Mouse (Mus musculus) heart, postnatal 25 days (tissue): ENCODE data around the gene Rfpl4. TPM values are rescaled to one million over a fixed set of nuclear protein-coding genes. Genes with fewer than 3 reads are reported as not detected.
"Not testable (repeated sequence)": the region's sequence is repeated elsewhere in the genome, so short reads cannot be mapped to it uniquely, and the experiment has no call there.

Experiments used
- DNase-seq: peaks from one replicate; pipeline ENCODE4 v3.0.0; 2022; ENCODE audit warnings: low spot score
- intact Hi-C: fragments of 180-260 bp; cut with DNase I; formaldehyde crosslinking; loops from one replicate; pipeline ENCODE4 v1.15.1; 2025
- microRNA-seq: library from miRNA; unstranded; fragments of <30 nt; microRNA quantifications from one replicate; pipeline ENCODE4 v1.2.0, GENCODE M21; 2022
- total RNA-seq, 2 experiments: library from RNA; stranded (reverse); gene quantifications; 2 replicates each; pipeline ENCODE4 v1.2.3; 2021

Gene Rfpl4
- total RNA-seq, 2 experiments from 2014 or later = not detected

DNA sequence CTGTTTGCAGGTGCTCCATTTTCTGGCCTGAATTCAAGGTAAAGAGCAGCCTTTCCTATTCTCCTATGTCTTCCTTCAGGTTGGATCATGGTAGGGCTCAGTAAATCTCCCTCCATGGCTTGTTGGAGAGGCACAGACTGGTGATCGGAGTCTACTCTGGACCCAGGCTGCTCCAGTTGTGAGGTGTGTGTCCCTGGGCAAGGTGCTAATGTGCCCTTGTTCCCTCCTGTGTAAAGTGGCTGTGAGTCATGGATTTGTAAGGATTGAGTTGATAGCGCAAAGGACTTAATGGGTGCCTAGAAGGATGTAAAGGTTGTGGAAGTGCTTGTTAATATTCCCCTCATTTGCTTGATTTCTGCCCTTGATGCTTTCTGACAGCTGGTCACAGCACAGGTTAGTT is 34.8 kb downstream of the Rfpl4 start:
- no peak for DNase-seq
- intact Hi-C loops = loop anchor here (5.0 kb wide), 1 partner anchor 40 kb away; no protein-coding TSS in a partner anchor

GRCm38 (mm10) chr7:5081241-5081640 is 35.5 kb downstream of the Rfpl4 start:
- intact Hi-C loops = loop anchor here (5.0 kb wide), 1 partner anchor 41 kb away; no protein-coding TSS in a partner anchor
- DNase-seq = no peak

DNA sequence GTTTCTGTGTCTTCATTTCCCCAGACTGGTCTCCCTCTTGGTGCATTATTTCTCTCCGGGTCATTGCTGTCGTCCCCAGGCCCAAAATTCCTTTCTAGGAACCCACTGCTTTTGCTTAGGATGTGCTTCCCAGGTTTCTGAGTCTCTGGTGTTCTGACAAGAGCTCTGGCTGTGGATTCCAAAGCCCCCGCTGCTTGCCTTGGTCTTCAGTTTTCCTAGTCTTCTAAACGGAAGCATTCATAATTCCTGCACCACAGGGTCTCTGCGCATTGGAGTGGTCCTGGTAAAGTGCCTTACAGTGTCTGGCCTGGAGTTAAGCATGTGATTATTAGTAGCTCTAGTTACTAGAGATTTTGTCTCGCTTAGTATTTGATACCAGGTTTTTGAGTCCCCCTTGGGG is 35.9 kb downstream of the Rfpl4 start:
- DNase-seq = no peak
- intact Hi-C loops = loop anchor here (1.0 to 5.0 kb wide), 2 partner anchors 19 to 41 kb away; partner anchors contain the start of gene U2af2

DNA sequence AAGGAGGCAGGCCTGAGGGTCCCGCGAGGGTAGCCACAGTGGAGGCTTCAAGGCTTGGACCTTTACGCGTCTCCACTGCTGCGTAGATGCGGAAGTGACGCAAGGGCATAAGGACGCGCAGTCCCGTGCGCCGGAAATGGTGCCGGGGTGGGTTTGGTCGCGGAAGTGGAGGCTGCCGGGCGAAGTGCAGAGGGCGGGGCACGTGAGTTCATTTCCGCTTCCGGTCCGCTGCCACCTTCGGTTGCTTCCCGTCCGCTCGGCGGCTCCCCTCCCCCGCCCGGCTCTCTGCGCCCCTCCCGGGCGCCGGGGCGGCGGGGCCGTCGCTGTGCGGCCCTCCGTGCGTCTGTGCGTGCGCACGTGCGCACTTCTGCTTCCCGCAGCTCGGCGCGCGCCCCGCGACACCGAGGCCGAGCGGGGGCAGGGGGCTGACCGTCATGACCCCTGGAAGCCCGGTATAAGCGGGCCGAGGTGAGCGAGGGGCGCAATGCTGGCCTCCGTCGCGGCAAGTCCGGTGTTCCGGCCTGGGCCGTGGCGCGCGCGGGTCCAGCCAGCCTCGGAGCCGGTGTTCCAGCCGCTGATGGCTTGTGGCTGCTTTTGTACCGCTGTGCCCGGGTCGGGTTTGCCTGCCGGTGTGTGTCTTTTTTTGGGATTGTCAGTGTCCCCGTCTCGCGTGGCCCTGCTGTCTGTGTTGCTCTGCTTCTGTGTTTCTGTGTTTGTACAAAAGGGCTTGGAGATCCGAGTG is 36.6 kb downstream of the Rfpl4 start, which contains the start of gene Epn1:
Gene Epn1 (plus strand): TSS at position 226 of the 742 bp plus-strand sequence.
- intact Hi-C loops = loop anchor here (1.0 to 5.0 kb wide), 2 partner anchors 18 to 42 kb away; partner anchors contain the start of gene U2af2
- peak; percentile 91 for DNase-seq

DNA sequence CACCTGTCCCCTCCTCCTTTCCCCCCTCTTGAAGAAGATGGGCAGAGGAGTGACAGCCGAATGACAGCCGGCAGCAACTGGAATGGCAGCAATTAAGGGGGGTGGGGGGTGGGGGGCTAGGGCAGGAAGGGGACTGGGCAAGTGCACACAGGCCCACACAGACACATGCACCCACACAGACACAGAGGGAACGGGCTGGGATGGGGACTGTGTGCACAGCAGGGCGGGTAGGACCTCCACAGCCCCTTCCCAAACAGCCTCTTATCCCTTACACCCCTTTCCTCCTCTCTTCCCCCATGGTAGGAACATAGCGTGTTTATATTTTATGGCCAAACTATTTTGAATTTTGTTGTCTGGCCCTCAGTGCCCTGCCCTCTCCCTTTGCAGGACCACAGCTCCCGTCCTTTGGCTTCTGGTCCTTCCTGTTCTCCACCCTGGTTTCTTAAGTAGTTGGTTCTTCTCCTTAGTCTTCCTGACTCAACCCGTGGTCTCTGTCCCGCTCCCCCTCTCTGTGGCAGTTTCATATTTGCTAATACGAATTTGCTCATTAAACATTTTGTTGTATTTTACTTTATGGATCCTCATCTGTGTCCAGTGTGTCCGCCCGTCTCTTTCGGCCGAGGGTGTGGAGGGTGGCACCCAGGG is 37.3 kb downstream of the Rfpl4 start:
- intact Hi-C loops = loop anchor here (1.0 to 10.0 kb wide), 3 partner anchors 17 to 935 kb away; partner anchors contain the start of gene U2af2
- not testable (repeated sequence) for DNase-seq

GRCm38 (mm10) chr7:5076931-5077330 is 39.8 kb downstream of the Rfpl4 start:
- intact Hi-C loops = loop anchor here (10.0 kb wide), 1 partner anchor 932 kb away; no protein-coding TSS in a partner anchor
- DNase-seq = no peak

DNA sequence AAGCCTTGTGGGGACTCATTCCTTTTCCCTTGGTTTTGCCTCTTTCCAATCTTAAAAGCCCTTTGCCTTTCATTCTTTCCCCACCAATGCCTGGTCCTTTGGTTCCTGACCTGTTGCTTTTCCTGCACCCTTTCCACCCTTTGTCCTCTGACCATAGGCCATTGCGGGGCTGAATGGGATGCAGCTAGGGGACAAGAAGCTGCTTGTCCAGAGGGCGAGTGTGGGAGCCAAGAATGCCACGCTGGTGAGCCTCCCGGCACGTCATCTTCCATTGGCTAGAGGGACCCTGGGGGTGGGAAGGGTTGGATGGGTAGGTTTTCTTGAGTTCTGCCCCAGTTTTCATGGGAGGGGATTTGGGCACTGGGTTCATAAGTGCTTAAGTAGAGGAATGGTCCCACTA is 41.8 kb downstream of the Rfpl4 start:
- DNase-seq = no peak
- intact Hi-C loops = loop anchor here (10.0 kb wide), 1 partner anchor 930 kb away; no protein-coding TSS in a partner anchor

DNA sequence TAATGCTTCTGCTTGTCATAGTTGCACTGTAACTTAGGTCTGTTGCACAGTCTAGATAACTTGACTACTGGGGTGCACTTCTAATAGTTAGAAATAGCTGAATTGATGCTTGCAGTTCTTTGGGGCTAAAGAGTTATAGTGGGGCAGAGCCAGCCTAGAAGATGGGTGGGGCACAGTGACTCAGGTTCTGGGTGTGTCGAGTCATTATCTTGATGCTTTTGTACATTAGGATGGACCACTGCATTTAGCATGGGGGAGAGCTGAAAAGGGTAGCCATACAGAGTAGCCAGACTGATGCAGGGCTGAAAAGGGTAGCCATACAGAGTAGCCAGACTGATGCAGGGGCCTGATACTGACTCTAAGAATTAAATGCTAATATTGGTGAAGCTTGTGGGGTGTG is 43.2 kb downstream of the Rfpl4 start:
- DNase-seq = no peak
- intact Hi-C loops = loop anchor here (10.0 kb wide), 1 partner anchor 929 kb away; no protein-coding TSS in a partner anchor

GRCm38 (mm10) chr7:5064886-5065285 is 51.9 kb downstream of the Rfpl4 start:
- intact Hi-C loops = loop anchor here (5.0 kb wide), 1 partner anchor 62 kb away; the partner anchor contains the start of gene Rasl2-9
- DNase-seq = no peak

GRCm38 (mm10) chr7:5062360-5063001 is 54.3 kb downstream of the Rfpl4 start:
- intact Hi-C loops = loop anchor here (1.0 kb wide), 1 partner anchor 18 kb away; the partner anchor contains the start of gene Epn1
- no peak for DNase-seq

DNA sequence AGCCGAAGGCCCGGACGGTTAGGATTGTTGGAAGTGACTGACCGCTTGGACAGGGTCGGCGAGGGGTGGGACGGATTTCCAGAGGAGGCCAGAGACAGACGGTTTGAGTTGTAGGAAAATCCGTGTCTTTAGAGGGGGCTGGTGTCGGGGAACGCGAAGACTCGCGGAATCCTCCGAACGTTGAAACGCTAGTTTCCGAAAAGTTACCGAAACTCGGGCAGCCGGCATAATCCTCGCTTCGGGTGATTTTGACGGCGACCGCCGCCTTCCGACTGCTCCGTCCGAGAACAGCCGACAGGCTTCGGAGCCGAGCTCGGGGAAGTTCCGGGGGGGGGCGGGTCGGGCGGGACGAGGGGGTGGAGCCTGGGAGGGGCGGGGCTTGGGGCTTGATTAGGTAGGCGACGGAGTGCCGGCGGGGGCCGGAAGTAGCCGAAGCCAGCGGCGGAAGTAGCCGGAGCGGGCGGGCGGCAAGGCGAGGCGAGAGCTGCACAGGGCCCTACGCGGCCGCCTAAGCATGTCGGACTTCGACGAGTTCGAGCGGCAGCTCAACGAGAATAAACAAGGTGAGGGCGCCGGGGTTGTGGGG is 54.9 kb downstream of the Rfpl4 start, which contains the start of gene U2af2:
Gene U2af2 (plus strand): TSS at position 370 of the 586 bp plus-strand sequence.
- intact Hi-C loops = loop anchor here (1.0 kb wide), 1 partner anchor 18 kb away; the partner anchor contains the start of gene Epn1
- DNase-seq = peak; percentile 87

GRCm38 (mm10) chr7:5060944-5061773 is 55.6 kb downstream of the Rfpl4 start:
- peak; percentile 93 for DNase-seq
- intact Hi-C loops = no loop called here

DNA sequence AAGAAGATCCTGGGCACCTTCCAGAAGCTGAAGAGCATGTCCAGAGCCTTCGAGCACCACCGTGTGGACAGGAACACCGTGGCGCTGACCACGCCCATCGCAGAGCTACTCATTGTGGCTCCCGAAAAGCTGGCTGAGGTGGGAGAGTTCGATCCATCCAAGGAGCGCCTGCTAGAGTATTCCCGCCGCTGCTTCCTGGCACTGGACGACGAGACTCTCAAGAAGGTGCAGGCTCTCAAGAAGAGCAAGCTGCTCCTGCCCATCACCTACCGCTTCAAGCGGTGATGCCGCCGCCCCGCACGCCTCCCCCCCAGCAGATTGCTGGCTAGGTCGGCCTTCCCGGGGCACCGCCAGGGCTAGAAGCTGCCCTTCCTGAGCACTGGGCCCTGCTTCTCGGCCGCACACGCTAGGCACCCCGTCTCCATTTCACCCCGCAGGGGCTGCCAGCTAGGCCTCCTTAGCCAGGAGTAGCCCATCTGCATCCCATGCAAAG is 56.5 kb downstream of the Rfpl4 start:
- intact Hi-C loops = no loop called here
- DNase-seq = peak; percentile 62

Small RNA genes within 50 kb of the gene (microRNA-seq; reads per million reads assigned to microRNA genes)
- not detected for gene Gm26217

Other genes with a start within 250 kb of the Rfpl4 start
- gene Isoc2b, start 246.7 kb downstream of the Rfpl4 start, total RNA-seq = 1 to 10 TPM; 3.5 to 5.3 TPM
- 10 to 100 TPM; 40.5 to 44.4 TPM for gene Isoc2a, start 239.8 kb downstream of the Rfpl4 start, total RNA-seq
- not detected for gene Gm36210, start 210.4 kb downstream of the Rfpl4 start, total RNA-seq
- 1 to 10 TPM; 7.9 to 8.1 TPM for gene Zfp628, start 201.7 kb downstream of the Rfpl4 start, total RNA-seq
- gene Nat14, start 194.9 kb downstream of the Rfpl4 start, total RNA-seq = 1 to 10 TPM; 3.8 to 5.4 TPM
- gene Ssc5d, start 191.2 kb downstream of the Rfpl4 start, total RNA-seq = 1 to 10 TPM; 3.8 to 4.3 TPM
- 10 to 100 TPM; 22.4 to 28.7 TPM for gene Sbk2, start 152.5 kb downstream of the Rfpl4 start, total RNA-seq
- 10 to 100 TPM; 46.1 to 48.7 TPM for gene Sbk3, start 145.8 kb downstream of the Rfpl4 start, total RNA-seq
- gene Zfp579, start 120.8 kb downstream of the Rfpl4 start, total RNA-seq = 10 to 100 TPM; 14.9 to 18.0 TPM
- 1 to 10 TPM; 8.7 to 9.0 TPM for gene Zfp524, start 102.5 kb downstream of the Rfpl4 start, total RNA-seq
- 10 to 100 TPM; 13.6 to 24.2 TPM for gene Fiz1, start 102.3 kb downstream of the Rfpl4 start, total RNA-seq
- gene Gm44973, start 101.5 kb downstream of the Rfpl4 start, total RNA-seq = not detected
- 10 to 100 TPM; 12.8 to 15.4 TPM for gene Zfp865, start 96.6 kb downstream of the Rfpl4 start, total RNA-seq
- gene Ccdc106, start 96.4 kb downstream of the Rfpl4 start, total RNA-seq = under 1 TPM; 0.28 to 0.31 TPM
- not detected for gene 4632433K11Rik, start 82.8 kb downstream of the Rfpl4 start, total RNA-seq
- gene Zfp784, start 78.5 kb downstream of the Rfpl4 start, total RNA-seq = 1 to 10 TPM; 5.3 to 6.1 TPM
- gene Zfp580, start 65.4 kb downstream of the Rfpl4 start, total RNA-seq = 1 to 10 TPM; 5.6 to 5.8 TPM
- gene U2af2, start 54.8 kb downstream of the Rfpl4 start, total RNA-seq = 10 to 100 TPM; 66.9 to 71.1 TPM
- 100 to 1,000 TPM; 178 to 187 TPM for gene Epn1, start 36.7 kb downstream of the Rfpl4 start, total RNA-seq
- gene Rasl2-9, start 9.0 kb upstream of the Rfpl4 start, total RNA-seq = 1 to 10 TPM; 5.8 to 6.2 TPM
- gene Vmn1r55, start 32.7 kb upstream of the Rfpl4 start, total RNA-seq = not detected
- gene Vmn1r56, start 79.8 kb upstream of the Rfpl4 start, total RNA-seq = not detected
- not detected for gene Vmn1r57, start 101.5 kb upstream of the Rfpl4 start, total RNA-seq
- gene Gm5065, start 233.6 kb upstream of the Rfpl4 start, total RNA-seq = not detected
- gene Nlrp2, start 234.1 kb upstream of the Rfpl4 start, total RNA-seq = not detected